Mouse (Mus musculus) mouse embryonic stem cell (cell line): ENCODE results near the gene Nedd9.

Experiments
- in situ Hi-C, 2 experiments: fragments of 300-500 bp; cut with MboI; formaldehyde crosslinking; loops; 1 replicate in 1 of 2; 3 replicates in 1 of 2; pipeline ENCODE4 v1.14.3; 2019 to 2020; ENCODE audit warnings: low sequenced_read_pairs in 2 of 2, low pct_unique_long_range_greater_than_20kb in 1 of 2, mixed read lengths in 1 of 2; ENCODE audit not compliant: unreplicated experiment in 1 of 2

The Nedd9 gene

GRCm38 (mm10) chr13:41359330-41360215, 127.6 kb downstream of the Nedd9 start:
- in situ Hi-C loops = no loop called here

- in situ Hi-C loops = no loop called here
Measured at GRCm38 (mm10) chr13:41358480-41359180, 128.5 kb downstream of the Nedd9 start.

GRCm38 (mm10) chr13:41358009-41358408, 129.2 kb downstream of the Nedd9 start:
- in situ Hi-C loops = no loop called here

GRCm38 (mm10) chr13:41357586-41357985, 129.6 kb downstream of the Nedd9 start:
- in situ Hi-C loops = no loop called here

GRCm38 (mm10) chr13:41357161-41357560, 130.0 kb downstream of the Nedd9 start:
- in situ Hi-C loops = no loop called here

GRCm38 (mm10) chr13:41355552-41355951, 131.6 kb downstream of the Nedd9 start:
- in situ Hi-C loops = no loop called here

GRCm38 (mm10) chr13:41354591-41354990, 132.6 kb downstream of the Nedd9 start:
- in situ Hi-C loops = no loop called here

GRCm38 (mm10) chr13:41353676-41354075, 133.5 kb downstream of the Nedd9 start:
- in situ Hi-C loops = no loop called here

GRCm38 (mm10) chr13:41352352-41352751, 134.8 kb downstream of the Nedd9 start:
- in situ Hi-C loops = no loop called here

GRCm38 (mm10) chr13:41350589-41350988, 136.6 kb downstream of the Nedd9 start:
- in situ Hi-C loops = no loop called here

- in situ Hi-C loops = no loop called here
Measured at GRCm38 (mm10) chr13:41349770-41350169, 137.4 kb downstream of the Nedd9 start.

GRCm38 (mm10) chr13:41345756-41346155, 141.4 kb downstream of the Nedd9 start:
- in situ Hi-C loops = no loop called here

GRCm38 (mm10) chr13:41345306-41345705, 141.9 kb downstream of the Nedd9 start:
- in situ Hi-C loops = no loop called here

GRCm38 (mm10) chr13:41343887-41344266, 143.3 kb downstream of the Nedd9 start:
- in situ Hi-C loops = no loop called here

- in situ Hi-C loops = no loop called here
Measured at GRCm38 (mm10) chr13:41343163-41343886, 143.8 kb downstream of the Nedd9 start.

- in situ Hi-C loops = no loop called here
Measured at GRCm38 (mm10) chr13:41341422-41341821, 145.7 kb downstream of the Nedd9 start.

- in situ Hi-C loops = no loop called here
Measured at GRCm38 (mm10) chr13:41339653-41340351, 147.4 kb downstream of the Nedd9 start.

- in situ Hi-C loops = no loop called here
Measured at GRCm38 (mm10) chr13:41339195-41339594, 148.0 kb downstream of the Nedd9 start.

GRCm38 (mm10) chr13:41337407-41337806, 149.8 kb downstream of the Nedd9 start:
- in situ Hi-C loops = no loop called here
